Comparison of ENCODE assay signal across 8 mouse cellular contexts in the genomic region with DNA sequence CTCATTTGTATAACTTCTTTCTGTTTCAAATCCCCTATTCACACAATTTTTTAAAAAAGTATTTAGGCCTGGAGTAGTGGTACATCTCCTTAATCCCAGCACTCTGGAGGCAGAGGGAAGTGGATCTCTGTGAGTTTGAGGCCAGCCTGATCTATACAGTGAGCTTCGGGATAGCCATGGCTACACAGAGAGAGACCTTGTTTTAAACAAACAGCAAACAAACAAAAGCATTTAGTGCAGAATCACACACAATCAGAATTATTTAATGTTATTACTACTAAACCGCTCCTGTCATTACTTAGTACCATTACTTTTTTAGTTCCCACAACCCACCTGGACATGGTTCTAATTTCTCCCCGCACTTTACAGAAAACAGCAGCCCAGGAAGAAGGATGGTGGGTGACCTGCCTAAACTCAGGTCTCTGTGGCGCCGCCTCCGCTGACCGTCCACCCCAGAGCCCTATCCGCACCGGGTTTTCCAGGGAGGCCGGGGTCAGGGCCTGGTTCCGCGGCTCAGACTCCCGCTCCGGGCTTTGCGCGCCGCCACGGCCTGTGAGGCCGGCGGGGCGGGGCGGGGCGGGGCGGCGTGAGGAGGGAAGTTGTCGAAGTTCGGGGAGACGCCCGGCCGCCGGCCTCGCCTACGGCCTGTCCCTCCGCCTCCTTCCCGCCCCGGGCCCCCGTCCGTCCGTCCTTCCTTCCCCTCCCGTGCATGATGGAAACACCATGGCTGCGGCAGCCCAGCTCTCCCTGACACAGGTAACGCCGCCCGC. TPM values are rescaled to one million over a fixed set of nuclear protein-coding genes. Genes with fewer than 3 reads are reported as not detected.
DNase-seq lines count a peak whose midpoint lies in the region; ATAC-seq lines count a peak whose summit lies in the region.

A gene (plus strand): TSS at position 580 of the 770 bp plus-strand sequence.

- H3K79me2 ChIP-seq in macrophage (ENCODE audit: inconsistent target): peaks cover 43% of the 10 kb centered on the region

- DNase-seq in T-cell, adult 2 months (ENCODE audit: low spot score): peak; percentile 89
- peak; percentile 93 to 94 for DNase-seq in cerebellum, postnatal 36 days
- DNase-seq in gastrocnemius, adult 18-20 months (ENCODE audit: low spot score): peak; percentile 94
- peak; percentile 72 to 81 for DNase-seq in left cerebral cortex, adult 18-20 months (ENCODE audit: low spot score in 2 of 2)
- DNase-seq in right cerebral cortex, adult 18-20 months: peak; percentile 83
- peak; percentile 77 for DNase-seq in urinary bladder, postnatal 10 days (ENCODE audit: low spot score)

- ATAC-seq in hindbrain, embryonic 16.5 days: peak; percentile 96

- peak within 1 kb of the TSS; percentile 74 for H3K27ac ChIP-seq in hindbrain, embryonic 16.5 days (ENCODE audit: low read depth, low read length)
- H3K27ac ChIP-seq in macrophage: 0 out of 2 replicates have a peak within 1 kb of the TSS, but pooled peaks have one; percentile 21

- H3K9me3 ChIP-seq in hindbrain, embryonic 16.5 days (ENCODE audit: control insufficient read depth, low read length): no peaks in the 10 kb centered on the region

- H3K4me1 ChIP-seq in hindbrain, embryonic 16.5 days (ENCODE audit: control insufficient read depth, insufficient read depth, low read depth, low read length): peaks cover 3% of the 10 kb centered on the region

- H3K4me2 ChIP-seq in hindbrain, embryonic 16.5 days (ENCODE audit: low read length): peak within 1 kb of the TSS; percentile 62

- H3K27me3 ChIP-seq in hindbrain, embryonic 16.5 days (replicated peaks; ENCODE audit: control insufficient read depth, insufficient read depth, low read length): no peaks in the 10 kb centered on the region

- H3K36me3 ChIP-seq in hindbrain, embryonic 16.5 days (ENCODE audit: control insufficient read depth, insufficient read depth, low read length): no peaks in the 10 kb centered on the region
- no peaks in the 10 kb centered on the region for H3K36me3 ChIP-seq in macrophage (ENCODE audit: inconsistent target)

- 5% methylated on average over 31 of the region's 44 CpGs for WGBS in hindbrain, embryonic 16.5 days
- WGBS in macrophage (ENCODE audit: missing documents): 7% methylated on average over 41 of the region's 44 CpGs

- H3K4me3 ChIP-seq in hindbrain, embryonic 16.5 days (ENCODE audit: low read length): peak within 1 kb of the TSS; percentile 85
- H3K4me3 ChIP-seq in macrophage (ENCODE audit: inconsistent target): peak within 1 kb of the TSS; percentile 62

- peak within 1 kb of the TSS; percentile 79 for H3K9ac ChIP-seq in hindbrain, embryonic 16.5 days (ENCODE audit: low read depth, low read length)

RNA-seq across cellular contexts. Expression of the gene that starts here (rescaled TPM):
- total RNA-seq in gastrocnemius, adult 18-20 months (2021): 10 to 100 TPM; 74.3 to 80.3 TPM
- polyA plus RNA-seq in hindbrain, embryonic 16.5 days (2015; fragmentation: Nextera tagmentation; extraction: Ambion mirVana): 65.5 and 72.2 TPM in 2 replicates
- 100 to 1,000 TPM; 173 to 184 TPM for total RNA-seq in left cerebral cortex, adult 18-20 months (2021)
- 100 to 1,000 TPM; 139 to 365 (median 207) TPM for total RNA-seq in macrophage (2018; cell fraction: chromatin; rRNA removed)
- 100 to 1,000 TPM in 13 of 26 experiments, 10 to 100 TPM in 13; 78.0 to 151 (median 106) TPM for total RNA-seq in macrophage (2018; cell fraction: cytosol; rRNA removed)
- 100 to 1,000 TPM in 23 of 26 experiments, 10 to 100 TPM in 3; 86.4 to 258 (median 131) TPM for total RNA-seq in macrophage (2018; cell fraction: nucleus; rRNA removed)
- polyA plus RNA-seq in macrophage (2018): 96.6 to 124 TPM (median 102 TPM) in 3 replicates

Comparison
In these comparisons a context has a peak if more than half of its experiments do, and no peak if none do; other contexts are left out.
1. Peak in every context shown above with its lines: DNase-seq, ATAC-seq, H3K4me3 ChIP-seq and H3K27ac ChIP-seq.